Mouse (Mus musculus) liver, embryonic 14.5 days (tissue): ENCODE measurements at regions not wholly inside any gene's neighbourhood (a gene's known extent, or its start where the extent isn't known, plus 50 kb on each side); places are given as distances from the start of the nearest gene placed in this dataset.

Source experiments
- CTCF ChIP-seq: IDR thresholded peaks from 2 replicates; pipeline ENCODE4 v1.5.1; 2016; ENCODE audit warnings: antibody characterized with exemption, low read depth, control low read depth
- EP300 ChIP-seq: IDR thresholded peaks from 2 replicates; pipeline ENCODE4 v1.6.1; 2016; ENCODE audit warnings: antibody characterized with exemption, low read depth

GRCm38 (mm10) chr13:38816296-38816695, 144.4 kb downstream of the Slc35b3 start:
- TF ChIP-seq CTCF = no peak
- TF ChIP-seq EP300 = no peak
